Mouse (Mus musculus): ENCODE data around the gene Zfp605. TPM values are rescaled to one million over a fixed set of nuclear protein-coding genes. Genes with fewer than 3 reads are reported as not detected.

The Zfp605 gene
- total and polyA plus RNA-seq, 3 experiments: 0.68 to 3.3 (median 2.2) TPM

DNA sequence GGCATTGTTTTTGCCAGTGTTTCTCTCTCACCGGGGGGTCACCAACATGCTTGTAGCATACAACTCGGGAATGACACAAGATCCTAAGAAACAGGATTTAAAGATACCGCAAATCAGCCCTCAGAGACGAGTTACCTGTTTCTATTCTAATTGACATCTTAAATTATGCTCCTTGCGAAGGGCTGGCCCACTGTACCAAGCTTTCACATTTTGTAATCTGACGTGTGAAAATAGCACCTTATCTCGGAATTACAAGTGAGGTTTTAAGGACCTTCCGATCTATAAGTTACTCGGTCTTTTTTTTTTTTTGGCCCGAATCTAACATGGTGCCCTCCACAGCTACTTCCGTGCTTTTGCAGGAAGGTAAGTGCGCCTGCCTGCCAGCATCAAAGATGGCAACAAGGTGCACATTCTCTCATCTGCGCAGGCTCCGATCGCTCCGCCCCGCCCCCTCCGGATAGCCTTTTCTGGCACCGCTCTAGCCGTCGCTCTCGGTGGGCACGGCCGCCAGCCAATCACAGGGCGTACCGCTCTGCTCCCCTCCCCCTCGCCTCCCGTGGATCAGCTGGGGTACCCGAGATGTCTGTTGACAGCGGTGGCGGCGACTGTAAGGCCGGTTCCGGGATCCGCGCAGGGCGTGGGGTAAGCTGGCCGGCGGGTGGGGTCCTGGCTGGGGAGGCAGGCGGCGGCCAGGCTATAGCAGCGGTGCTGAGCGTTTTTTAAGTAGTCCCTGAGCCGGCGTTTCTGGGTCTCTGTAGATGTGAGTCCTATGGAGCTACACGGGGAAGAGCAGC, 25.6 kb downstream of the Zfp605 start, which contains the start of gene Chfr:
TSS of gene Chfr (plus strand) at position 550 of the 794 bp plus-strand sequence.
- Histone ChIP-seq H3K27ac (peak within 1 kb of the TSS; percentile 92), H3K9ac (ENCODE audit: low read depth, low read length) (peak within 1 kb of the TSS; percentile 71), H3K4me3 (peak within 1 kb of the TSS; percentile 84), H3K4me1 (ENCODE audit: control insufficient read depth, insufficient read depth, low read length) (no peaks in the 10 kb centered on the region; the same call in 1 of the 2 replicates), H3K27me3 (ENCODE audit: control insufficient read depth, insufficient read depth, low read length) (no peaks in the 10 kb centered on the region), H3K36me3 (ENCODE audit: control insufficient read depth, insufficient read depth, low read length) (no peaks in the 10 kb centered on the region; the same call in 1 of the 2 replicates), H3K79me2 (replicated peaks; ENCODE audit: control insufficient read depth, insufficient read depth, low read length) (peaks cover 4% of the 10 kb centered on the region)
- WGBS: 3% methylated on average over 46 of the region's 46 CpGs
- TF ChIP-seq CTCF (IDR thresholded peaks at IDR 0.05) (peak; percentile 28), POLR2A (IDR thresholded peaks at IDR 0.05; ENCODE audit: insufficient read depth, low read depth, low read length) (peak; percentile 73), EP300 (IDR thresholded peaks at IDR 0.05; ENCODE audit: insufficient read depth, low read depth, low read length) (no peak)
- DNase-seq: peak; percentile 98 to 99
- intact Hi-C loops (cut with DNase I): loop anchor here (1.0 to 10.0 kb wide), 5 partner anchors 28 to 581 kb away; partner anchors contain the start of genes Crlf2, Golga3 and Zfp932

DNA sequence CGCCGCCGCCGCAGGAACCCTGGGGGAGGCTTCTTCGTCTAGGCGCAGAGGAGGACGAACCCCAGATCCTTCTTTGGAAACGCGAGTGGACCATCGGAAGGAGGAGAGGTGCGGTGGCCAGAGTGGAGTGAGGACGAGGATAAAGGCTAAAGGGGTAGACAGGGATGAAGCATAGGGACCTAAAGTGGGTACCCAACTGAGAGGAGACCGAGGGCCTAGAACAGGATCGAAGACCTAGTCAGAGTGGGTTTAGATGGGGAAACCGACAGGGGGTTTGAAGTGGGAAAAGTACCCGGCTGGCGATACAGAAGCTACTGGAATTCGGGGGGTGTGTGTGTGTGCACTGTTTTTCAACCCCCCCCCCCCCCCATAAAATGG, 26.2 kb downstream of the Zfp605 start:
- H3K27me3 ChIP-seq (ENCODE audit: control insufficient read depth, insufficient read depth, low read length): no peaks in the 10 kb centered on the region
- no peak for DNase-seq
- peak overlapping the region; percentile 84 for H3K4me3 ChIP-seq
- no peak for TF ChIP-seq POLR2A (IDR thresholded peaks at IDR 0.05; ENCODE audit: insufficient read depth, low read depth, low read length)
- no peak for TF ChIP-seq EP300 (IDR thresholded peaks at IDR 0.05; ENCODE audit: insufficient read depth, low read depth, low read length)
- no peak for TF ChIP-seq CTCF (IDR thresholded peaks at IDR 0.05)
- intact Hi-C loops (cut with DNase I): loop anchor here (10.0 kb wide), 3 partner anchors 81 to 581 kb away; partner anchors contain the start of genes Crlf2 and Zfp932
- H3K79me2 ChIP-seq (replicated peaks; ENCODE audit: control insufficient read depth, insufficient read depth, low read length): peaks cover 4% of the 10 kb centered on the region
- peak overlapping the region; percentile 92 for H3K27ac ChIP-seq
- WGBS: 2% methylated on average over 18 of the region's 18 CpGs
- no peaks in the 10 kb centered on the region; the same call in 1 of the 2 replicates for H3K4me1 ChIP-seq (ENCODE audit: control insufficient read depth, insufficient read depth, low read length)
- no peaks in the 10 kb centered on the region; the same call in 1 of the 2 replicates for H3K36me3 ChIP-seq (ENCODE audit: control insufficient read depth, insufficient read depth, low read length)
- H3K9ac ChIP-seq (ENCODE audit: low read depth, low read length): peak overlapping the region; percentile 71

- Histone ChIP-seq H3K27ac (no peak overlapping the region), H3K4me3 (no peak overlapping the region), H3K27me3 (ENCODE audit: control insufficient read depth, insufficient read depth, low read length) (no peaks in the 10 kb centered on the region), H3K79me2 (replicated peaks; ENCODE audit: control insufficient read depth, insufficient read depth, low read length) (peaks cover 4% of the 10 kb centered on the region), H3K9ac (ENCODE audit: low read depth, low read length) (no peak overlapping the region), H3K4me1 (ENCODE audit: control insufficient read depth, insufficient read depth, low read length) (no peaks in the 10 kb centered on the region; the same call in 1 of the 2 replicates), H3K36me3 (ENCODE audit: control insufficient read depth, insufficient read depth, low read length) (no peaks in the 10 kb centered on the region; the same call in 1 of the 2 replicates)
- WGBS: 88% methylated on average over 3 of the region's 3 CpGs
- intact Hi-C loops (cut with DNase I): loop anchor here (10.0 kb wide), 3 partner anchors 83 to 583 kb away; partner anchors contain the start of genes Crlf2 and Zfp932
- DNase-seq: no peak
- TF ChIP-seq CTCF (IDR thresholded peaks at IDR 0.05) (no peak), EP300 (IDR thresholded peaks at IDR 0.05; ENCODE audit: insufficient read depth, low read depth, low read length) (no peak), POLR2A (IDR thresholded peaks at IDR 0.05; ENCODE audit: insufficient read depth, low read depth, low read length) (no peak)
Measured at GRCm38 (mm10) chr5:110137816-110138215, 27.9 kb downstream of the Zfp605 start.

DNA sequence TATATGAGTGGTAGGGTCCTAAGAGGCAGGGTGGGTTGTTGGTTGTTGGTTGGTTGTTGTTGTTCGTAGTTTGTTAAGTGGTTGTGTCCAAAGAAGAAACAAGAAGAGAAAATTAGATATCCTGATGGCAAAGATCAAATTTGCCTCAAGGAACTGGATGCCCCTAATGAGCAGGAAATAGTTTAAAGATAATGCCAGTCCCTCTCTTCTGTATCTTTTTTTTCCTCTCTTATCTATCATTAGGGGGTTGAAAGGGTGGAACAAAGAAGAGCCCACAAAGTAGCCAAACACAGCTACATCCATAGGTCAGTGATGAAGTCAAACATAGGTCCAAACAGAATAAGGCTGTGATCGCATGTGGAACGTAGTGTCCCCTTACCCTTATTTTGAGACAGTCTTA, 29.4 kb downstream of the Zfp605 start:
- H3K4me1 ChIP-seq (ENCODE audit: control insufficient read depth, insufficient read depth, low read length): no peaks in the 10 kb centered on the region; the same call in 1 of the 2 replicates
- H3K9ac ChIP-seq (ENCODE audit: low read depth, low read length): no peak overlapping the region
- TF ChIP-seq CTCF (IDR thresholded peaks at IDR 0.05) (no peak), POLR2A (IDR thresholded peaks at IDR 0.05; ENCODE audit: insufficient read depth, low read depth, low read length) (no peak), EP300 (IDR thresholded peaks at IDR 0.05; ENCODE audit: insufficient read depth, low read depth, low read length) (no peak)
- WGBS: 96% methylated on average over 3 of the region's 3 CpGs
- peaks cover 4% of the 10 kb centered on the region for H3K79me2 ChIP-seq (replicated peaks; ENCODE audit: control insufficient read depth, insufficient read depth, low read length)
- no peaks in the 10 kb centered on the region for H3K27me3 ChIP-seq (ENCODE audit: control insufficient read depth, insufficient read depth, low read length)
- H3K36me3 ChIP-seq (ENCODE audit: control insufficient read depth, insufficient read depth, low read length): no peaks in the 10 kb centered on the region; the same call in 1 of the 2 replicates
- no peak for DNase-seq
- H3K27ac ChIP-seq: no peak overlapping the region
- no peak overlapping the region for H3K4me3 ChIP-seq
- intact Hi-C loops (cut with DNase I): loop anchor here (10.0 kb wide), 3 partner anchors 85 to 585 kb away; partner anchors contain the start of genes Crlf2 and Zfp932

GRCm38 (mm10) chr5:110140424-110140823, 30.5 kb downstream of the Zfp605 start:
- Histone ChIP-seq H3K4me1 (ENCODE audit: control insufficient read depth, insufficient read depth, low read length) (no peaks in the 10 kb centered on the region; the same call in 1 of the 2 replicates), H3K27ac (no peak overlapping the region), H3K79me2 (replicated peaks; ENCODE audit: control insufficient read depth, insufficient read depth, low read length) (peaks cover 4% of the 10 kb centered on the region), H3K9ac (ENCODE audit: low read depth, low read length) (no peak overlapping the region), H3K4me3 (no peak overlapping the region), H3K27me3 (ENCODE audit: control insufficient read depth, insufficient read depth, low read length) (no peaks in the 10 kb centered on the region), H3K36me3 (ENCODE audit: control insufficient read depth, insufficient read depth, low read length) (no peaks in the 10 kb centered on the region; the same call in 1 of the 2 replicates)
- TF ChIP-seq EP300 (IDR thresholded peaks at IDR 0.05; ENCODE audit: insufficient read depth, low read depth, low read length) (no peak), CTCF (IDR thresholded peaks at IDR 0.05) (no peak), POLR2A (IDR thresholded peaks at IDR 0.05; ENCODE audit: insufficient read depth, low read depth, low read length) (no peak)
- intact Hi-C loops (cut with DNase I): no loop called here
- whole genome bisulfite sequencing: 84% methylated on average over 7 of the region's 7 CpGs
- DNase-seq: no peak

Data from heart, adult 2 months (tissue).